Mouse (Mus musculus): ENCODE results near the gene Rgl2. TPM values are rescaled to one million over a fixed set of nuclear protein-coding genes. Genes with fewer than 3 reads are reported as not detected.

Gene Rgl2
- polyA plus RNA-seq, 1 experiment from 2014 or later: 64.4 TPM

GRCm38 (mm10) chr17:33953310-33953709 is 24.0 kb downstream of the Rgl2 start:
- no peak overlapping the region for H3K9ac ChIP-seq
- peaks cover 44% of the 10 kb centered on the region for H3K36me3 ChIP-seq
- WGBS: 80% methylated on average over 3 of the region's 3 CpGs
- peaks cover 71% of the 10 kb centered on the region for H3K4me1 ChIP-seq
- H3K27ac ChIP-seq (replicated peaks): peak overlapping the region; percentile 51
- no peaks in the 10 kb centered on the region for H3K9me3 ChIP-seq (replicated peaks)
- 0 out of 2 replicates have a peak overlapping the region, but pooled peaks have one; percentile 3 for H3K4me2 ChIP-seq (replicated peaks)
- H3K4me3 ChIP-seq (replicated peaks): peak overlapping the region; percentile 87; the same call in 1 of the 2 replicates
- no peaks in the 10 kb centered on the region for H3K27me3 ChIP-seq
- no peak for ATAC-seq (ENCODE audit: insufficient number of reproducible peaks, low FRiP score, low TSS enrichment, low read depth)

GRCm38 (mm10) chr17:33953961-33954565 is 24.7 kb downstream of the Rgl2 start:
- ATAC-seq (ENCODE audit: insufficient number of reproducible peaks, low FRiP score, low TSS enrichment, low read depth): no peak
- H3K4me1 ChIP-seq: peaks cover 66% of the 10 kb centered on the region

GRCm38 (mm10) chr17:33954646-33955554 is 25.6 kb downstream of the Rgl2 start:
- ATAC-seq (ENCODE audit: insufficient number of reproducible peaks, low FRiP score, low TSS enrichment, low read depth): peak; percentile 1; the same call in 1 of the 2 replicates
- H3K4me3 ChIP-seq (replicated peaks): peak overlapping the region; percentile 87
- no peaks in the 10 kb centered on the region for H3K9me3 ChIP-seq (replicated peaks)
- H3K9ac ChIP-seq: peak overlapping the region; percentile 97
- peak overlapping the region; percentile 97 for H3K27ac ChIP-seq (replicated peaks)
- H3K27me3 ChIP-seq: no peaks in the 10 kb centered on the region
- WGBS: under 1% methylated on average over 33 of the region's 33 CpGs
- peaks cover 46% of the 10 kb centered on the region for H3K36me3 ChIP-seq
- H3K4me1 ChIP-seq: peaks cover 59% of the 10 kb centered on the region
- peak overlapping the region; percentile 85 for H3K4me2 ChIP-seq (replicated peaks)

More at GRCm38 (mm10) chr17:33953961-33954565, 24.7 kb downstream of the Rgl2 start:
- peak overlapping the region; percentile 97 for H3K27ac ChIP-seq (replicated peaks)
- peaks cover 44% of the 10 kb centered on the region for H3K36me3 ChIP-seq
- H3K4me3 ChIP-seq (replicated peaks): peak overlapping the region; percentile 87
- no peaks in the 10 kb centered on the region for H3K9me3 ChIP-seq (replicated peaks)
- 32% methylated on average over 5 of the region's 5 CpGs for WGBS
- H3K9ac ChIP-seq: peak overlapping the region; percentile 97
- H3K4me2 ChIP-seq (replicated peaks): peak overlapping the region; percentile 85
- H3K27me3 ChIP-seq: no peaks in the 10 kb centered on the region

GRCm38 (mm10) chr17:33955555-33956214 is 26.3 kb downstream of the Rgl2 start, which contains the start of the genes Vps52 and Rps18:
TSS of gene Vps52 (plus strand) at chr17:33955812.
TSS of gene Rps18 (minus strand) at chr17:33956001.
- no peaks in the 10 kb centered on the region for H3K9me3 ChIP-seq (replicated peaks)
- H3K9ac ChIP-seq: peak within 1 kb of the TSS; percentile 97
- peaks cover 53% of the 10 kb centered on the region for H3K36me3 ChIP-seq
- H3K4me3 ChIP-seq (replicated peaks): peak within 1 kb of the TSS; percentile 87
- peaks cover 51% of the 10 kb centered on the region for H3K4me1 ChIP-seq
- ATAC-seq (ENCODE audit: insufficient number of reproducible peaks, low FRiP score, low TSS enrichment, low read depth): peak; percentile 87
- peak within 1 kb of the TSS; percentile 97 for H3K27ac ChIP-seq (replicated peaks)
- no peaks in the 10 kb centered on the region for H3K27me3 ChIP-seq
- H3K4me2 ChIP-seq (replicated peaks): peak within 1 kb of the TSS; percentile 85
- WGBS: under 1% methylated on average over 50 of the region's 50 CpGs

GRCm38 (mm10) chr17:33956336-33956735 is 27.0 kb downstream of the Rgl2 start:
- Histone ChIP-seq H3K9me3 (replicated peaks) (no peaks in the 10 kb centered on the region), H3K27me3 (no peaks in the 10 kb centered on the region), H3K4me3 (replicated peaks) (peak overlapping the region; percentile 87), H3K4me1 (peaks cover 45% of the 10 kb centered on the region), H3K36me3 (peaks cover 60% of the 10 kb centered on the region), H3K9ac (peak overlapping the region; percentile 44), H3K4me2 (replicated peaks) (peak overlapping the region; percentile 70), H3K27ac (replicated peaks) (peak overlapping the region; percentile 97)
- no peak for ATAC-seq (ENCODE audit: insufficient number of reproducible peaks, low FRiP score, low TSS enrichment, low read depth)
- WGBS: 10% methylated on average over 10 of the region's 10 CpGs

- no peak overlapping the region for H3K4me2 ChIP-seq (replicated peaks)
- no peaks in the 10 kb centered on the region for H3K9me3 ChIP-seq (replicated peaks)
- peaks cover 61% of the 10 kb centered on the region for H3K36me3 ChIP-seq
- H3K9ac ChIP-seq: no peak overlapping the region
- no peak overlapping the region for H3K4me3 ChIP-seq (replicated peaks)
- peaks cover 34% of the 10 kb centered on the region for H3K4me1 ChIP-seq
- WGBS: 55% methylated on average over 6 of the region's 6 CpGs
- no peaks in the 10 kb centered on the region for H3K27me3 ChIP-seq
- ATAC-seq (ENCODE audit: insufficient number of reproducible peaks, low FRiP score, low TSS enrichment, low read depth): no peak
- no peak overlapping the region for H3K27ac ChIP-seq (replicated peaks)
Measured at GRCm38 (mm10) chr17:33957493-33957892, 28.1 kb downstream of the Rgl2 start.

- peaks cover 24% of the 10 kb centered on the region for H3K4me1 ChIP-seq
- H3K36me3 ChIP-seq: peaks cover 61% of the 10 kb centered on the region
- no peak overlapping the region for H3K27ac ChIP-seq (replicated peaks)
- H3K9me3 ChIP-seq (replicated peaks): no peaks in the 10 kb centered on the region
- no peak for ATAC-seq (ENCODE audit: insufficient number of reproducible peaks, low FRiP score, low TSS enrichment, low read depth)
- H3K27me3 ChIP-seq: no peaks in the 10 kb centered on the region
- H3K9ac ChIP-seq: no peak overlapping the region
- H3K4me3 ChIP-seq (replicated peaks): no peak overlapping the region
- no peak overlapping the region for H3K4me2 ChIP-seq (replicated peaks)
- 95% methylated on average over 11 of the region's 11 CpGs for WGBS
Measured at GRCm38 (mm10) chr17:33958451-33958850, 29.1 kb downstream of the Rgl2 start.

GRCm38 (mm10) chr17:33959135-33959534 is 29.8 kb downstream of the Rgl2 start:
- Histone ChIP-seq H3K4me1 (peaks cover 17% of the 10 kb centered on the region), H3K4me2 (replicated peaks) (no peak overlapping the region), H3K27me3 (no peaks in the 10 kb centered on the region), H3K4me3 (replicated peaks) (no peak overlapping the region), H3K9me3 (replicated peaks) (no peaks in the 10 kb centered on the region), H3K9ac (no peak overlapping the region), H3K36me3 (peaks cover 62% of the 10 kb centered on the region), H3K27ac (replicated peaks) (no peak overlapping the region)
- no peak for ATAC-seq (ENCODE audit: insufficient number of reproducible peaks, low FRiP score, low TSS enrichment, low read depth)
- WGBS: 92% methylated on average over 13 of the region's 13 CpGs

GRCm38 (mm10) chr17:33959948-33960347 is 30.6 kb downstream of the Rgl2 start:
- Histone ChIP-seq H3K4me2 (replicated peaks) (no peak overlapping the region), H3K27me3 (no peaks in the 10 kb centered on the region), H3K9ac (no peak overlapping the region), H3K4me1 (peaks cover 11% of the 10 kb centered on the region), H3K36me3 (peaks cover 64% of the 10 kb centered on the region), H3K4me3 (replicated peaks) (no peak overlapping the region), H3K9me3 (replicated peaks) (no peaks in the 10 kb centered on the region), H3K27ac (replicated peaks) (no peak overlapping the region)
- 94% methylated on average over 15 of the region's 15 CpGs for WGBS
- no peak for ATAC-seq (ENCODE audit: insufficient number of reproducible peaks, low FRiP score, low TSS enrichment, low read depth)

- Histone ChIP-seq H3K4me3 (replicated peaks) (no peak overlapping the region), H3K27ac (replicated peaks) (no peak overlapping the region), H3K4me1 (no peaks in the 10 kb centered on the region), H3K9ac (no peak overlapping the region), H3K4me2 (replicated peaks) (no peak overlapping the region), H3K36me3 (peaks cover 79% of the 10 kb centered on the region), H3K27me3 (no peaks in the 10 kb centered on the region), H3K9me3 (replicated peaks) (no peaks in the 10 kb centered on the region)
- WGBS: 90% methylated on average over 7 of the region's 7 CpGs
- ATAC-seq (ENCODE audit: insufficient number of reproducible peaks, low FRiP score, low TSS enrichment, low read depth): no peak
Measured at GRCm38 (mm10) chr17:33962876-33963275, 33.5 kb downstream of the Rgl2 start.

Data from embryonic facial prominence, embryonic 15.5 days (tissue).